Mouse (Mus musculus) lung, adult 18-20 months (tissue): ENCODE data around the gene Acadm.
A peak's percentile ranks its signal among the peaks of the same experiment; 100 is the strongest.

Experiments
- DNase-seq, 2 experiments: peaks; one replicate each; pipeline ENCODE4 v3.0.0; 2022; ENCODE audit warnings: mixed read lengths in 2 of 2

The Acadm gene

GRCm38 (mm10) chr3:153944335-153944990, at the start of gene Acadm:
TSS of gene Acadm (minus strand) at chr3:153944632.
- peak; percentile 98 for DNase-seq

- peak in 1 of 2 experiments; percentile 3 for DNase-seq
Measured at GRCm38 (mm10) chr3:153984428-153985340, 40.3 kb upstream of the Acadm start.

GRCm38 (mm10) chr3:153980611-153981010, 36.2 kb upstream of the Acadm start:
- DNase-seq = no peak

- DNase-seq = no peak
Measured at GRCm38 (mm10) chr3:153975791-153976190, 31.4 kb upstream of the Acadm start.

- no peak for DNase-seq
Measured at GRCm38 (mm10) chr3:153975060-153975459, 30.6 kb upstream of the Acadm start.

DNA sequence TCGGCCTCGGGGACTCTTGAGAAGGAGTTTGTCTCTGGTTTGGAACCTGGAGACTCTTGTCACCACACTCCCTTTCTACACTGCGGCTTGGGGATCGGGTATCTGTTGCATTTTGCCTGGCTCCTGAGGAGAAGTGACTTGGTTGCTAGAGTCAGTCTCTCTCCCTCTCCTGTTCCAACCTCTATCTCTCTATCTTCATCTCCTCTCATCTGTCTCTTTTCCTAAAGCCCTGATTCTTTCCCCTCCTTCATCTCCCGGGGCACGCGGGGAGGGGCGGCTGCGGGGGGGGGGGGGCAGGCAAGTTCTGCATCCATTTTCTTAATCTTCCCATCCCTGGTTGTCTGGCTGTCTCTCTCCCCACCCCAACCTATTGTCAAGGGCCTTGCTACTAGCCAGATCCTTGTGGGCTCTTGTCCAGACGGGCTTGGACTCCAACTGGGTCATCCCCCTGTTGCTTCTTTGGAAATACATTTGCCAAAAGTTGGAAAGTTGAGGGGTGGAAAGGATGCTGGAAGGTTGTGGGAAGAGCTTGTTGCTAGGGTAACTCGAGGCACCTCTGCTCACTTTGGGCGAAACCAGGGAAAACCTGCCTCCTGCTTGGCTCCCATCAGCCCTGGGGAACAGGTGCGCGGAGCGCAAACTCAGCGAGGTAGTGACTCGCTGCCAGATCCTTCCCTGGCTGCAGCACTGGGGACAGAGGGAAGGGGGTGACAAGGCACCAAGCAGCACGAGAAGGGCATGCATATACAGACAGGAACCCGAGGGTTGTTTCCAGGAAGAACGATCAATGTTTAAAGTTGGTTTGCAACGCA, 29.7 kb upstream of the Acadm start:
- no peak for DNase-seq

DNA sequence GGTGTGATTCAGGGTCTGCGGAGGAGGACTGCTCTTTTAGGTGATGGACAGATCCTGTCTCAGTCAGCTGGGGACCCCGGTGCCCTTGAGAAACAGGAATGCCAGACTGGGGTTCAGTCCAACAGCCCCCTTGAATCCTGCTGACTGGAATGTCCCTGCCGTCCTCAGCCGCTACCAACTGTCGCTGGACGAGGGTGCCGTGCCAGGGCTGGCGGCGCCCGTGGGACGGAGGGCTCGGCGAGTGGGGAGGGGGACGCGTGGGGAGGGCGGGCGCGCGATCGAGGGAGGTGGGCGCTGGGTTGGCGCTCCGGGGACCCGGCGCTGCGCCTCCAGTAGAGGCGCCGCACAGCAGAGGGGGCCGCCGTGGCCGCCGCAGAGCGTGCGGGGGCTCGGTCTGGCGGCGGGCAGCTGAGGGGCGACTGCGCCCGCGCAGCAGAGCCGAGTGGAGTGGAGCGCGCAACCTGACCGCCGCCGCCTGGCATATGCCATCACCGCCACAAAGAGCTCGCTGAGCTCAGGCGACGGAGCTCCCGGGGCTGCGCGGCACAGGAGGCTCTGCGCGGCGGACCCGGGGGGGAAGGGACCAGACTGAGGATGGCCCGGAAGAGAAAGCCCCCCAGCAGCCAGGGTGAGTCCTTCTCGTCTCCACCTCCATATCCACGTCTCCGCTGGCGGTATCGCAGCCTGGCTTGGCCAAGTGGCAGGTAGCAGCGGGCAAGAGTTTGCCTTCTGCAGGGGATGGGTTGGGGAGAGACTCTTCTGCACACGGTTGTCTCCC, 28.9 kb upstream of the Acadm start, which contains the start of gene Slc44a5:
Slc44a5 (plus strand) TSS at position 266 of the 778 bp plus-strand sequence.
- no peak for DNase-seq

DNA sequence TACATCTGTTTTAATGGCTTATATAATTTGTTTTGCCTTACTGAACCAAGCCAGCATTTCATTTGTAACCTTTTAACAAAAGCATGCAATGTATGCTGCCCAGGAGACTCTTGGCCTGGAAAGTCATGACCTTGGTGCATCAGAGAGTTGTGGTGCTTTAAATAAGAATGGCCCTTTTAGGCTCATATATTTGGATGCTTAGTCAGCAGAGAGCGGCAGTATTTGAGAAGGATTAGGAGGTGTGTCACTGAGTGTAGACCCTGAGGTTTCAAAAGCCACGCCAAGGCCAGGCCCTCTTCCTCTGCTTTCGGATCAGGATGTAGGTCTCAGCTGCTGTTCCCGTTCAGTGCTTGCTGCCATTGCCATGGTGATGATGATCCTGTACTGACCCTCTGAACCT, 25.0 kb upstream of the Acadm start:
- DNase-seq = no peak

DNA sequence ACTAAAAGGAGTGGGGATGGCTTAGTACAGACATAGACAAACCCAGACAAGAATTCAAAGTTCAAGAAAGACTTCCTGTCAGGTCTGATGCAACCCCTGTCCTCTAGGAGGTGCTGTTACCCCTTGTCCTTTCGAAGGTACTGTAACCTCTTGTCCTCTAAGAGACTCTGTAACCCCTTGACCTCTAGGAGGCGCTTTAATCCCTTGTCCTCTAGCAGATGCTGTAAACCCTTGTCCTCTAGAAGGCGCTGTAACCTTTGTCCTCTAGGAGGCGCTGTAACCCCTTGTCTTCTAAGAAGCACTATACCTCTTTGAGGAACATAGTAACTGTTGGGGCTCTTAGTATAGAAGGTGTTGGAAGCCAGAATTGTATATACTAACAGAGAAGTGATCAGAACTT, 24.1 kb upstream of the Acadm start:
- DNase-seq = peak in 1 of 2 experiments; percentile 24

GRCm38 (mm10) chr3:153967447-153967846, 23.0 kb upstream of the Acadm start:
- DNase-seq = no peak

DNA sequence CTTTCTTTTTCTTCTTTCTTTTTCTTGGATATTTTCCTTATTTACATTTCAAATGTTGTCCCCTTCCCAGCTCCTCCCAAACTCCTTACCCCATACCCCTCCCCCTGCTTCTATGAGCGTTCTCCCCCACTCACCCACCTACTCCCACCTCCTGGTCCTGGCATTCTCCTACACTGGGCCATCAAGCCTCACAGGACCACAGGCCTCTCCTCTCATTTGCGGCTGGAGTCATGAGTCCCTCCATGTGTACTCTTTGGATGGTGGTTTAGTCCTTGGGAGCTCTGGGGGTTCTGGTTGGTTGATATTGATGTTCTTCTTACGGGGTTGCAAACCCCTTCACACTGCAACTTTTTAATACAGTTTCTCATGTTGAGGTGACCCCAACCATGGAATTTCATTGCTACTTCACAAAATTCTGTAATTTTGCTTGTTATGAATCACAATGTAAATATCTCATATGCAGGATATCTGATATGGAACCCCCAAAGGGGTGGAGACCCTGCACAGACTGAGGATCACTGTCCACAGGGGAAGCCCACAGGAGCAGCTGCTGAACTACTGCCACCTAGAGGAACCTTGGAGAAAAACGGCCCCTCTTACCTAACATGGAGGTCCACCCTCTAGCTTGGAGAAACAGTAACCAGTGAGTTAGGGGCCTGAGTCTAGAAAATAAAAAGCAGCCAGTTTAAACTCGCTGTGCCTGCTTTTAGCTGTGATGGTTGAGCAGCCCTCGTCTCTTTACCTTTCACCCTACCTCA, 17.4 kb upstream of the Acadm start:
- no peak for DNase-seq

- no peak for DNase-seq
Measured at GRCm38 (mm10) chr3:153960884-153961283, 16.5 kb upstream of the Acadm start.

- no peak for DNase-seq
Measured at GRCm38 (mm10) chr3:153959731-153960207, 15.3 kb upstream of the Acadm start.

DNA sequence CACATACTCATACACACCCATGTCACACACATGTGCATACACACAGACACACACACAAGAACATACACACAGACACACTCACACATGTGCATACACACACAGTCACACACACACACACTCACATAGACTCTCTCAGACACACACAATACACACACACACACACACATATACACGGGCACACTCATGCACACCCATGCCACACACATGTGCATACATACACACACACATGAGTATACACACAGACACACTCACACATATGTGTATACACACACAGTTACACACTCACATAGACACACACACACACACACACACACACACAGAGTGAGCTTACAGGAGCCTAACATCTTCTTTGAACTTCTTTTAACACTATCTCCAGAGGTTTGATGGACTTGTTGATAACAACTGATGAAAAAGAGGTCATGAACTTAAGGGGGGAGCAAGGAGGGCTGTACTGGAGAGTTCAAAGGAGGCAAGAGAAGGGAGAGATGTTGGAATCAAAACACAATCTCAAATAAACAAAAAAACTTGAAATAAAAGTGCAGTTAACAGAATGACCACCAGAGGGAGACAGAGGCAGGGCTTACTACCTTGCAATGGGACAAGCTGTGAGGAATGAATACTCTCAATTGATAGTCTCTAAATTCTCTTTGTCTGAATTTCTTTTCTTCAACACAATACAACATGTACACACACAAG, 14.8 kb upstream of the Acadm start:
- DNase-seq = no peak

DNA sequence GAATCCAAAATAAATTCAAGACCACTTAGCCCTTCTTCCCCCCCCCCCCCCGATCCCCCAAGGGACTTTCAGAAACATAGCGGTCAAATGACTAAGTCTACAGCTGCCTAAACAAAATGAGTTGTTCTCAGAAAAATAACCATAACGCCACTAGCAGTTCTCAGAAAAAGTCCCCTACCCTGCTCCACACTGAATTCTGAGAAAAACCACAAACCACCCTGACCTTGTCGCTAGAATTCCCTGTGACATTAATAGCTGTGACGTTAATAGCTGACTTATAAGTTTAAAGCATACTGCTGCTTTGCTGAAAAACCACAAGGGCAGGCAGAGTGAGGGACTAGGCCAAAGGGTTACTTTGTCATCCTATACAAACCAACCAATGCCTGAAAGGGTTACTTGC, 13.5 kb upstream of the Acadm start:
- DNase-seq = no peak

DNA sequence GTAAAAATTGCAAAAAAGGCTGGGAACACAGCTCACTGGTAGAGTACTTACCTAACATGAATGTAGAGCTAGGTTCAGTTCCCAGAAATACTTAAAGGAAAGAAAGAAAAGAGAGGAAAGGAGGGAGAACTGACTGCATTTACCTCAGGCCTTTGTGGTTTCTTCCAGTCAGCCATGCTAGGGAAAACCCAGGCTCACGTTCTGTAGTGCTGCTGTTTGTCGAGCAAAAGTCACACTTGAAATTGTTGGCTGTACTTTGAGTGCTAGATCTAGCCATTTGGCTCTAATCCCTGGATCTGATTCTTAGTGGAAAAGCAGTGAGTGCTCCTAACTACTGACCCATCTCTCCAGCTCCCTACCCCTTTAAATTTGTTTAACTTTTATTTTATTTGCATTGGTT, 3.7 kb upstream of the Acadm start:
- DNase-seq = no peak

DNA sequence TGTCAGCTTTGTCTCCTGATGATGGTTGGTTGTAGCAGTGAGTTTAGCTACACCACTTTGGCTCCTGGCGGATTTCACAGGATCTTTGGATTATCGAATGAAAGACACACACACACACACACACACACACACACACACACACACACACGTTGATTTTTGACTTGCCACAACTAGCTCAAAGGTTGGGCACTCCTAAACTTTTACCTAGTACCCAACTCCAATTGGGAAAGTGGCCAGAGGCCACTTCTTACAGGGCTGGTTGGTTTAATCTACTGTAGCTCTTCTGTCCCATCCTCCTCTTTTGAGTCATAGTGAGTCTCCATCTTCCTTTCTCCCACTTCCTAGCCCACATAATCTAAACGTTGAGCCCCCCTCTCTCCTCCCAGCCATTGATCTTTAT, 2.8 kb upstream of the Acadm start:
- DNase-seq = no peak

DNA sequence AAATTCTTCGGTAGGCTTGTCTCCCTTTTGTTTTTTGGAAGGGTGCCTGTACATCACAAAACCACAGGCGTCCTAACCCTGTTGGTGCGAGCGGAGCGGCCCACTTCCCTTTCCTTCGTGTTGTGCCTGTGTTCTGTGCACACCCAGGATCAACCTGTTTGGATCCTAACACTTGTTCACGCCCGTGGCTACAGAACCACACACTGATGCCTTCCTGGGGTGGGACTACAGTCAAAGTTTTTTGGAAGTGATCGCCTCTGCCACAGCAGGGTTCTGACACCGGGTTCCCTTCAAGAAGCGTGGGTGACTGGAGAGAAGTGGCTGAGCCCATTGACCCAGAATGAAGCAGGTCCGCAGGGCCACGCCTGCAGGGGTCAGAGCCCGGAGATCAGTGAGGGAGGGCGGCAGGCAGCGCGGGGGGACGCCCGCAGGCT, 514 bp downstream of the Acadm start:
- no peak for DNase-seq

DNA sequence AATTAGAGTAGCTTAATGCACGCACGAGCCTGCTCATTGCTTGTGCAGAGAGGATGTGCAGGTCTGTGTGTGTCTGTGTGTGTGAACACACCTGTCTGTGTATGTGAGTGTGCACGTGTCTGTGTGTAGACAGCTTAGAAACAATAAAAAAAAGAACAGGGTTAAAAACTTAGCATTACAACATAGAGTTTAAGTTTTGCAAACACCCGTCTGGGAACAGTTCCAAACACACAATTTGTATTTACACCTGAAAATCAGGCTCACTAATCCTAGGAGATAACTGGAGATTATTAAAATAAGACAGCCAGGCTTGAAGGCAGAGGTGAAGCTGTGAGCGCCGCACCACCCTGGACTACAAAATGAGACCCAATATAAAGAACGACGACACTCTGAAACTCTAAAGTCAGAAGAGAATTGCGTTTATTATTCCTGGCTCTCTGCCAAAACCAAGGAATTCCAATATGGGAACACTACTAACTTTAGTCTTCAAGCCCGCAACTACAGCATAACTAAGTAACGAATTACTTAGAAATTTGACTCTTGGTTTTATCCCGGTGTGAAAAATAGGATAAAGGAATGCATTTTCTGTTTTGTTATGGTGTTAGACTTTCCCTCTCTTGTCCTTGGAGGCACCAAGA, 1.3 kb downstream of the Acadm start:
- no peak for DNase-seq

GRCm38 (mm10) chr3:153941613-153942012, 2.8 kb downstream of the Acadm start:
- no peak for DNase-seq
